Mouse (Mus musculus): Measurements from ENCODE around the gene Nfix. TPM values are rescaled to one million over a fixed set of nuclear protein-coding genes. Genes with fewer than 3 reads are reported as not detected.

Nfix gene
- 28.7 and 34.4 TPM in 2 replicates for polyA plus RNA-seq (2015; fragmentation: Nextera tagmentation; extraction: Ambion mirVana)

- WGBS, result 2% methylated on average over 42 of the region's 125 CpGs
- no peaks in the 10 kb centered on the region for H3K9me3 ChIP-seq
These were observed at the start of gene Nfix for GRCm38 (mm10) chr8:84799999-84800831. Gene Nfix (minus strand): TSS chr8:84800344.

GRCm38 (mm10) chr8:84847684-84848435, 47.7 kb upstream of the Nfix start:
- 35% methylated on average over 6 of the region's 6 CpGs for WGBS
- no peak for ATAC-seq (ENCODE audit: low read depth)
- H3K4me1 ChIP-seq (replicated peaks), result peaks cover 36% of the 10 kb centered on the region
- H3K27ac ChIP-seq (replicated peaks), result peak overlapping the region; percentile 87
- no peaks in the 10 kb centered on the region for H3K9me3 ChIP-seq
- H3K4me2 ChIP-seq, result peak overlapping the region; percentile 74
- no peaks in the 10 kb centered on the region for H3K27me3 ChIP-seq
- H3K9ac ChIP-seq, result peak overlapping the region; percentile 79
- peak overlapping the region; percentile 92 for H3K4me3 ChIP-seq
- H3K36me3 ChIP-seq, result peaks cover 26% of the 10 kb centered on the region

More at GRCm38 (mm10) chr8:84799999-84800831, at the start of gene Nfix:
- Histone ChIP-seq H3K4me1 (replicated peaks) (peaks cover 55% of the 10 kb centered on the region), H3K27me3 (peaks cover 90% of the 10 kb centered on the region), H3K27ac (replicated peaks) (peak within 1 kb of the TSS; percentile 87), H3K4me2 (peak within 1 kb of the TSS; percentile 83), H3K9ac (peak within 1 kb of the TSS; percentile 94), H3K4me3 (peak within 1 kb of the TSS; percentile 77), H3K36me3 (no peaks in the 10 kb centered on the region)
- ATAC-seq (ENCODE audit: low read depth), result peak; percentile 46; the same call in 1 of the 2 replicates

- WGBS, result under 1% methylated on average over 55 of the region's 55 CpGs
- H3K27ac ChIP-seq (replicated peaks), result peak within 1 kb of the TSS; percentile 92
These were observed 46.8 kb upstream of the Nfix start, which contains the start of gene Calr for GRCm38 (mm10) chr8:84846722-84847572. Gene Calr (minus strand): TSS chr8:84846934.

GRCm38 (mm10) chr8:84846094-84846721, 46.1 kb upstream of the Nfix start:
- 0% methylated on average over 30 of the region's 30 CpGs for WGBS
- peak; percentile 36 for ATAC-seq (ENCODE audit: low read depth)

More at GRCm38 (mm10) chr8:84846722-84847572, 46.8 kb upstream of the Nfix start, which contains the start of gene Calr:
- H3K4me1 ChIP-seq (replicated peaks), result peaks cover 42% of the 10 kb centered on the region
- H3K36me3 ChIP-seq, result peaks cover 35% of the 10 kb centered on the region
- peak within 1 kb of the TSS; percentile 92 for H3K4me3 ChIP-seq
- H3K9ac ChIP-seq, result peak within 1 kb of the TSS; percentile 96
- no peaks in the 10 kb centered on the region for H3K27me3 ChIP-seq
- H3K4me2 ChIP-seq, result peak within 1 kb of the TSS; percentile 90
- ATAC-seq (ENCODE audit: low read depth), result peak; percentile 99
- H3K9me3 ChIP-seq, result no peaks in the 10 kb centered on the region

GRCm38 (mm10) chr8:84845355-84846093, 45.4 kb upstream of the Nfix start:
- Histone ChIP-seq H3K4me3 (peak overlapping the region; percentile 92), H3K9ac (peak overlapping the region; percentile 96), H3K27me3 (no peaks in the 10 kb centered on the region), H3K27ac (replicated peaks) (peak overlapping the region; percentile 92), H3K4me2 (peak overlapping the region; percentile 90), H3K4me1 (replicated peaks) (peaks cover 42% of the 10 kb centered on the region), H3K9me3 (no peaks in the 10 kb centered on the region), H3K36me3 (peaks cover 45% of the 10 kb centered on the region)
- ATAC-seq (ENCODE audit: low read depth), result no peak
- 18% methylated on average over 12 of the region's 12 CpGs for WGBS

More at GRCm38 (mm10) chr8:84846094-84846721, 46.1 kb upstream of the Nfix start:
- peak overlapping the region; percentile 92 for H3K27ac ChIP-seq (replicated peaks)
- H3K4me1 ChIP-seq (replicated peaks), result peaks cover 42% of the 10 kb centered on the region
- H3K4me2 ChIP-seq, result peak overlapping the region; percentile 90
- peak overlapping the region; percentile 96 for H3K9ac ChIP-seq
- H3K36me3 ChIP-seq, result peaks cover 42% of the 10 kb centered on the region
- no peaks in the 10 kb centered on the region for H3K9me3 ChIP-seq
- peak overlapping the region; percentile 92 for H3K4me3 ChIP-seq
- H3K27me3 ChIP-seq, result no peaks in the 10 kb centered on the region

GRCm38 (mm10) chr8:84844397-84845070, 44.4 kb upstream of the Nfix start:
- Histone ChIP-seq H3K27ac (replicated peaks) (0 out of 2 replicates have a peak overlapping the region, but pooled peaks have one; percentile 4), H3K4me3 (peak overlapping the region; percentile 92), H3K27me3 (no peaks in the 10 kb centered on the region), H3K9me3 (no peaks in the 10 kb centered on the region), H3K36me3 (peaks cover 45% of the 10 kb centered on the region), H3K4me2 (peak overlapping the region; percentile 90), H3K4me1 (replicated peaks) (peaks cover 46% of the 10 kb centered on the region), H3K9ac (peak overlapping the region; percentile 96)
- ATAC-seq (ENCODE audit: low read depth), result no peak
- 89% methylated on average over 9 of the region's 9 CpGs for WGBS

GRCm38 (mm10) chr8:84841514-84841913, 41.4 kb upstream of the Nfix start:
- 0 out of 2 replicates have a peak overlapping the region, but pooled peaks have one; percentile 89 for H3K27ac ChIP-seq (replicated peaks)
- H3K4me1 ChIP-seq (replicated peaks), result peaks cover 57% of the 10 kb centered on the region
- no peaks in the 10 kb centered on the region for H3K9me3 ChIP-seq
- WGBS, result 67% methylated on average over 1 of the region's 1 CpGs
- no peak overlapping the region for H3K4me3 ChIP-seq
- peaks cover 67% of the 10 kb centered on the region for H3K36me3 ChIP-seq
- H3K9ac ChIP-seq, result no peak overlapping the region
- H3K4me2 ChIP-seq, result no peak overlapping the region
- no peak for ATAC-seq (ENCODE audit: low read depth)
- H3K27me3 ChIP-seq, result no peaks in the 10 kb centered on the region

GRCm38 (mm10) chr8:84840248-84840999, 40.3 kb upstream of the Nfix start, which contains the start of gene Rad23a:
Gene Rad23a (minus strand): TSS chr8:84840665.
- H3K4me2 ChIP-seq, result peak within 1 kb of the TSS; percentile 60
- no peaks in the 10 kb centered on the region for H3K27me3 ChIP-seq
- no peaks in the 10 kb centered on the region for H3K9me3 ChIP-seq
- peak within 1 kb of the TSS; percentile 88 for H3K4me3 ChIP-seq
- peaks cover 66% of the 10 kb centered on the region for H3K4me1 ChIP-seq (replicated peaks)
- H3K36me3 ChIP-seq, result peaks cover 77% of the 10 kb centered on the region
- ATAC-seq (ENCODE audit: low read depth), result peak; percentile 96
- peak within 1 kb of the TSS; percentile 95 for H3K9ac ChIP-seq
- H3K27ac ChIP-seq (replicated peaks), result peak within 1 kb of the TSS; percentile 89
- under 1% methylated on average over 55 of the region's 55 CpGs for WGBS

GRCm38 (mm10) chr8:84839875-84840247, 39.7 kb upstream of the Nfix start:
- no peak for ATAC-seq (ENCODE audit: low read depth)
- Histone ChIP-seq H3K9me3 (no peaks in the 10 kb centered on the region), H3K27me3 (no peaks in the 10 kb centered on the region), H3K4me3 (peak overlapping the region; percentile 88), H3K36me3 (peaks cover 76% of the 10 kb centered on the region), H3K9ac (peak overlapping the region; percentile 95), H3K4me2 (peak overlapping the region; percentile 60), H3K27ac (replicated peaks) (peak overlapping the region; percentile 89), H3K4me1 (replicated peaks) (peaks cover 66% of the 10 kb centered on the region)
- 4% methylated on average over 7 of the region's 7 CpGs for WGBS

Data from neural tube, embryonic 13.5 days (tissue).